Mouse (Mus musculus): Measurements from ENCODE around the gene Gchfr. TPM values are rescaled to one million over a fixed set of nuclear protein-coding genes. Genes with fewer than 3 reads are reported as not detected.

Gene Gchfr
- total RNA-seq, 2 experiments from 2014 or later, result not detected

GRCm38 (mm10) chr2:119172862-119173576 is 5.4 kb downstream of the Gchfr start:
- DNase-seq (ENCODE audit: extremely low spot score in 1 of 2, low spot score in 1 of 2), result no peak

GRCm38 (mm10) chr2:119173991-119174651 is 6.5 kb downstream of the Gchfr start, which contains the start of gene Gm14137:
TSS of gene Gm14137 (plus strand) at chr2:119174509.
- DNase-seq (ENCODE audit: extremely low spot score in 1 of 2, low spot score in 1 of 2), result no peak

- no peak for DNase-seq (ENCODE audit: extremely low spot score in 1 of 2, low spot score in 1 of 2)
Observed at GRCm38 (mm10) chr2:119174866-119175265, 7.3 kb downstream of the Gchfr start.

GRCm38 (mm10) chr2:119175614-119176013 is 8.0 kb downstream of the Gchfr start:
- DNase-seq (ENCODE audit: extremely low spot score in 1 of 2, low spot score in 1 of 2), result no peak

GRCm38 (mm10) chr2:119176761-119177160 is 9.2 kb downstream of the Gchfr start:
- DNase-seq (ENCODE audit: extremely low spot score in 1 of 2, low spot score in 1 of 2), result no peak

- no peak for DNase-seq (ENCODE audit: extremely low spot score in 1 of 2, low spot score in 1 of 2)
Observed at GRCm38 (mm10) chr2:119177384-119177939, 9.9 kb downstream of the Gchfr start.

GRCm38 (mm10) chr2:119182914-119183313 is 15.3 kb downstream of the Gchfr start:
- no peak for DNase-seq (ENCODE audit: extremely low spot score in 1 of 2, low spot score in 1 of 2)

- peak; percentile 82 to 93 for DNase-seq (ENCODE audit: extremely low spot score in 1 of 2, low spot score in 1 of 2)
Observed at GRCm38 (mm10) chr2:119189029-119189710, 21.6 kb downstream of the Gchfr start.

- no peak for DNase-seq (ENCODE audit: extremely low spot score in 1 of 2, low spot score in 1 of 2)
Observed at GRCm38 (mm10) chr2:119190969-119191368, 23.4 kb downstream of the Gchfr start.

- DNase-seq (ENCODE audit: extremely low spot score in 1 of 2, low spot score in 1 of 2), result no peak
Observed at GRCm38 (mm10) chr2:119194140-119194539, 26.6 kb downstream of the Gchfr start.

GRCm38 (mm10) chr2:119196316-119197108 is 28.9 kb downstream of the Gchfr start:
- DNase-seq (ENCODE audit: extremely low spot score in 1 of 2, low spot score in 1 of 2), result no peak

GRCm38 (mm10) chr2:119197493-119197892 is 29.9 kb downstream of the Gchfr start:
- no peak for DNase-seq (ENCODE audit: extremely low spot score in 1 of 2, low spot score in 1 of 2)

GRCm38 (mm10) chr2:119198049-119198448 is 30.5 kb downstream of the Gchfr start:
- no peak for DNase-seq (ENCODE audit: extremely low spot score in 1 of 2, low spot score in 1 of 2)

GRCm38 (mm10) chr2:119198934-119199333 is 31.4 kb downstream of the Gchfr start:
- DNase-seq (ENCODE audit: extremely low spot score in 1 of 2, low spot score in 1 of 2), result no peak

- DNase-seq (ENCODE audit: extremely low spot score in 1 of 2, low spot score in 1 of 2), result peak in 1 of 2 experiments; percentile 23
Observed at GRCm38 (mm10) chr2:119202914-119203453, 35.4 kb downstream of the Gchfr start.

- no peak for DNase-seq (ENCODE audit: extremely low spot score in 1 of 2, low spot score in 1 of 2)
Observed at GRCm38 (mm10) chr2:119203871-119204460, 36.4 kb downstream of the Gchfr start.

GRCm38 (mm10) chr2:119207961-119208343 is 40.4 kb downstream of the Gchfr start:
- no peak for DNase-seq (ENCODE audit: extremely low spot score in 1 of 2, low spot score in 1 of 2)

- DNase-seq (ENCODE audit: extremely low spot score in 1 of 2, low spot score in 1 of 2), result peak; percentile 86 to 87
Observed at GRCm38 (mm10) chr2:119208344-119209175, 41.0 kb downstream of the Gchfr start, which contains the start of the genes Zfyve19 and Dnajc17. TSS of gene Zfyve19 (plus strand) at chr2:119208617. TSS of gene Dnajc17 (minus strand) at chr2:119208795.

- DNase-seq (ENCODE audit: extremely low spot score in 1 of 2, low spot score in 1 of 2), result no peak
Observed at GRCm38 (mm10) chr2:119209176-119209507, 41.6 kb downstream of the Gchfr start.
